Mouse (Mus musculus): ENCODE measurements around the gene Irf1. TPM values are rescaled to one million over a fixed set of nuclear protein-coding genes. Genes with fewer than 3 reads are reported as not detected.

Irf1 gene
- polyA plus RNA-seq, 1 experiment from 2014 or later: 43.5 TPM

- no peaks in the 10 kb centered on the region for H3K9me3 ChIP-seq
- H3K9ac ChIP-seq: peak overlapping the region; percentile 52
- peak overlapping the region; percentile 31 for H3K4me3 ChIP-seq (replicated peaks)
- H3K4me1 ChIP-seq (replicated peaks): peaks cover 66% of the 10 kb centered on the region
- 4% methylated on average over 23 of the region's 23 CpGs for WGBS
- peak overlapping the region; percentile 75 for H3K4me2 ChIP-seq (replicated peaks)
- H3K27me3 ChIP-seq (replicated peaks): no peaks in the 10 kb centered on the region
- H3K27ac ChIP-seq: peak overlapping the region; percentile 98
- no peaks in the 10 kb centered on the region for H3K36me3 ChIP-seq
- ATAC-seq: peak; percentile 29
These were observed 6.9 kb upstream of the Irf1 start for GRCm38 (mm10) chr11:53762827-53763495.

- WGBS: 2% methylated on average over 33 of the region's 33 CpGs
These were observed 6.2 kb upstream of the Irf1 start for GRCm38 (mm10) chr11:53763496-53764140.

GRCm38 (mm10) chr11:53764581-53764980 lies 5.2 kb upstream of the Irf1 start:
- H3K27ac ChIP-seq: peak overlapping the region; percentile 98
- peaks cover 54% of the 10 kb centered on the region for H3K4me1 ChIP-seq (replicated peaks)
- no peak overlapping the region for H3K9ac ChIP-seq

More at GRCm38 (mm10) chr11:53763496-53764140, 6.2 kb upstream of the Irf1 start:
- no peaks in the 10 kb centered on the region for H3K9me3 ChIP-seq
- peaks cover 60% of the 10 kb centered on the region for H3K4me1 ChIP-seq (replicated peaks)
- H3K9ac ChIP-seq: peak overlapping the region; percentile 52
- H3K27ac ChIP-seq: peak overlapping the region; percentile 98
- peak overlapping the region; percentile 75 for H3K4me2 ChIP-seq (replicated peaks)
- H3K27me3 ChIP-seq (replicated peaks): no peaks in the 10 kb centered on the region
- no peaks in the 10 kb centered on the region for H3K36me3 ChIP-seq
- ATAC-seq: peak; percentile 68
- H3K4me3 ChIP-seq (replicated peaks): peak overlapping the region; percentile 31

GRCm38 (mm10) chr11:53768422-53769184 lies 1.2 kb upstream of the Irf1 start:
- 78% methylated on average over 13 of the region's 13 CpGs for WGBS
- no peak for ATAC-seq
- Histone ChIP-seq H3K27ac (no peak overlapping the region), H3K4me1 (replicated peaks) (peaks cover 30% of the 10 kb centered on the region), H3K4me3 (replicated peaks) (no peak overlapping the region), H3K9me3 (no peaks in the 10 kb centered on the region), H3K4me2 (replicated peaks) (peak overlapping the region; percentile 75; the same call in 1 of the 2 replicates), H3K9ac (no peak overlapping the region), H3K27me3 (replicated peaks) (no peaks in the 10 kb centered on the region), H3K36me3 (peaks cover 5% of the 10 kb centered on the region)

More at GRCm38 (mm10) chr11:53764581-53764980, 5.2 kb upstream of the Irf1 start:
- Histone ChIP-seq H3K9me3 (no peaks in the 10 kb centered on the region), H3K4me2 (replicated peaks) (no peak overlapping the region), H3K27me3 (replicated peaks) (no peaks in the 10 kb centered on the region), H3K36me3 (no peaks in the 10 kb centered on the region), H3K4me3 (replicated peaks) (no peak overlapping the region)
- 63% methylated on average over 5 of the region's 5 CpGs for WGBS
- no peak for ATAC-seq

- no peaks in the 10 kb centered on the region for H3K27me3 ChIP-seq (replicated peaks)
- H3K27ac ChIP-seq: 0 out of 2 replicates have a peak overlapping the region, but pooled peaks have one; percentile 20
- ATAC-seq: no peak
- peak overlapping the region; percentile 88; the same call in 1 of the 2 replicates for H3K9ac ChIP-seq
- peaks cover 10% of the 10 kb centered on the region for H3K36me3 ChIP-seq
- peaks cover 25% of the 10 kb centered on the region for H3K4me1 ChIP-seq (replicated peaks)
- peak overlapping the region; percentile 75 for H3K4me2 ChIP-seq (replicated peaks)
- 56% methylated on average over 12 of the region's 12 CpGs for WGBS
- H3K4me3 ChIP-seq (replicated peaks): peak overlapping the region; percentile 89
- no peaks in the 10 kb centered on the region for H3K9me3 ChIP-seq
These were observed 633 bp upstream of the Irf1 start for GRCm38 (mm10) chr11:53769185-53769576.

- peak; percentile 86 for ATAC-seq
- WGBS: under 1% methylated on average over 73 of the region's 75 CpGs
- Histone ChIP-seq H3K27ac (peak overlapping the region; percentile 89), H3K9ac (peak overlapping the region; percentile 88), H3K9me3 (no peaks in the 10 kb centered on the region), H3K27me3 (replicated peaks) (no peaks in the 10 kb centered on the region), H3K4me3 (replicated peaks) (peak overlapping the region; percentile 89), H3K36me3 (peaks cover 20% of the 10 kb centered on the region), H3K4me1 (replicated peaks) (peaks cover 17% of the 10 kb centered on the region), H3K4me2 (replicated peaks) (peak overlapping the region; percentile 75)
These were observed 444 bp downstream of the Irf1 start for GRCm38 (mm10) chr11:53770125-53770791.

GRCm38 (mm10) chr11:53771001-53771744 lies 1.4 kb downstream of the Irf1 start:
- Histone ChIP-seq H3K4me1 (replicated peaks) (peaks cover 17% of the 10 kb centered on the region), H3K9me3 (no peaks in the 10 kb centered on the region), H3K4me3 (replicated peaks) (peak overlapping the region; percentile 89), H3K27me3 (replicated peaks) (no peaks in the 10 kb centered on the region), H3K27ac (no peak overlapping the region), H3K4me2 (replicated peaks) (peak overlapping the region; percentile 75), H3K9ac (peak overlapping the region; percentile 88; the same call in 1 of the 2 replicates), H3K36me3 (peaks cover 28% of the 10 kb centered on the region)
- WGBS: 62% methylated on average over 11 of the region's 11 CpGs
- ATAC-seq: no peak

- 0 out of 2 replicates have a peak overlapping the region, but pooled peaks have one; percentile 11 for H3K4me2 ChIP-seq (replicated peaks)
- no peak overlapping the region for H3K9ac ChIP-seq
- ATAC-seq: no peak
- H3K36me3 ChIP-seq: peaks cover 35% of the 10 kb centered on the region
- H3K27me3 ChIP-seq (replicated peaks): no peaks in the 10 kb centered on the region
- peaks cover 17% of the 10 kb centered on the region for H3K4me1 ChIP-seq (replicated peaks)
- WGBS: 85% methylated on average over 9 of the region's 9 CpGs
- H3K4me3 ChIP-seq (replicated peaks): no peak overlapping the region
- no peak overlapping the region for H3K27ac ChIP-seq
- no peaks in the 10 kb centered on the region for H3K9me3 ChIP-seq
These were observed 2.7 kb downstream of the Irf1 start for GRCm38 (mm10) chr11:53772536-53772935.

- H3K4me3 ChIP-seq (replicated peaks): no peak within 1 kb of the TSS
- no peak within 1 kb of the TSS for H3K27ac ChIP-seq
- H3K4me1 ChIP-seq (replicated peaks): peaks cover 17% of the 10 kb centered on the region
- no peaks in the 10 kb centered on the region for H3K27me3 ChIP-seq (replicated peaks)
- H3K9ac ChIP-seq: no peak within 1 kb of the TSS
- H3K36me3 ChIP-seq: peaks cover 35% of the 10 kb centered on the region
- no peaks in the 10 kb centered on the region for H3K9me3 ChIP-seq
- peak within 1 kb of the TSS; percentile 75 for H3K4me2 ChIP-seq (replicated peaks)
- no peak for ATAC-seq
- WGBS: 91% methylated on average over 5 of the region's 5 CpGs
These were observed 3.3 kb downstream of the Irf1 start, which contains the start of gene Gm17334 for GRCm38 (mm10) chr11:53773087-53773486. Gene Gm17334 (minus strand): TSS chr11:53773187.

- no peak overlapping the region for H3K4me3 ChIP-seq (replicated peaks)
- no peak overlapping the region for H3K4me2 ChIP-seq (replicated peaks)
- 93% methylated on average over 16 of the region's 16 CpGs for WGBS
- H3K9me3 ChIP-seq: no peaks in the 10 kb centered on the region
- no peaks in the 10 kb centered on the region for H3K27me3 ChIP-seq (replicated peaks)
- H3K27ac ChIP-seq: no peak overlapping the region
- no peak overlapping the region for H3K9ac ChIP-seq
- ATAC-seq: no peak
- peaks cover 36% of the 10 kb centered on the region for H3K36me3 ChIP-seq
- H3K4me1 ChIP-seq (replicated peaks): peaks cover 17% of the 10 kb centered on the region
These were observed 4.0 kb downstream of the Irf1 start for GRCm38 (mm10) chr11:53773641-53774360.
